30 mouse cellular contexts compared by ENCODE assay signal in the genomic region with DNA sequence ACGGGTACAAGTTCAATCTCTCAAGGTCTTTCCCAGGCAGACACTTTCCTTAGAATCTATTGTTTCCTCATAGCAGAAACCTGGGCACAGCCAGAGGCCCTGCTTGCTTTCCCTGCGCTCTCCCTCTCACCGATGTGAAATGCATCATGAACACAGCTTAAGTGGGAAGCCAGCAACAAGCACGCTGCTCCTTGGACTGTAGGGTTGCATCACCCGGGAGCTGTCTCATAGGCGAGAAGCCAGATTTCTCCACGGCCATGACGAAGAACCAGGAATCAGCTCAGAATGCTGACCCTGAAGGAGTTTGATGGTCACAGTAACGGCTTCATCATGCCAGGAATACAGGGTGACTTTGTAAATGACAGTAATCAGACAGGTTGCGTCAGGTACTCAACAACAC. TPM values are rescaled to one million over a fixed set of nuclear protein-coding genes. Genes with fewer than 3 reads are reported as not detected.
DNase-seq lines count a peak whose midpoint lies in the region; ATAC-seq lines count a peak whose summit lies in the region.
"Had no signal": no experiment of that assay in that cellular context is flagged by ENCODE, and none has a peak within 500 bp of the region (broad histone marks: within the 10 kb centered on the region; RNA-seq: fewer than 3 reads in every experiment).

No protein-coding gene starts in this region.

- no peaks in the 10 kb centered on the region for H3K4me1 ChIP-seq in forebrain, embryonic 11.5 days (replicated peaks; ENCODE audit: control insufficient read depth, insufficient read depth, low read length)
- no peaks in the 10 kb centered on the region for H3K4me1 ChIP-seq in forebrain, embryonic 14.5 days (ENCODE audit: control insufficient read depth, insufficient read depth, low read length)
- H3K4me1 ChIP-seq in liver, embryonic 11.5 days (replicated peaks; ENCODE audit: control insufficient read depth, insufficient read depth, low read length) = no peaks in the 10 kb centered on the region
- H3K4me1 ChIP-seq: embryonic facial prominence, embryonic 13.5 days; forebrain, embryonic 10.5 days; hindbrain, embryonic 12.5 days; liver, embryonic 13.5 days; stomach, embryonic 15.5 days had no signal

- H3K27me3 ChIP-seq in forebrain, embryonic 11.5 days (ENCODE audit: control insufficient read depth, insufficient read depth, low read length) = no peaks in the 10 kb centered on the region
- no peaks in the 10 kb centered on the region for H3K27me3 ChIP-seq in forebrain, embryonic 14.5 days (replicated peaks; ENCODE audit: control insufficient read depth, insufficient read depth, low read length)
- no peaks in the 10 kb centered on the region for H3K27me3 ChIP-seq in liver, embryonic 11.5 days (replicated peaks; ENCODE audit: control insufficient read depth, insufficient read depth, low read length)
- H3K27me3 ChIP-seq: embryonic facial prominence, embryonic 13.5 days; hindbrain, embryonic 12.5 days; liver, embryonic 13.5 days; stomach, embryonic 15.5 days had no signal

- peaks cover 16% of the 10 kb centered on the region; the same call in 1 of the 2 replicates for H3K36me3 ChIP-seq in forebrain, embryonic 11.5 days (ENCODE audit: control insufficient read depth, insufficient read depth, low read length)
- H3K36me3 ChIP-seq in forebrain, embryonic 14.5 days (ENCODE audit: control insufficient read depth, insufficient read depth, low read length) = peaks cover 50% of the 10 kb centered on the region
- H3K36me3 ChIP-seq in liver, embryonic 11.5 days (ENCODE audit: control insufficient read depth, insufficient read depth, low read length) = peaks cover 29% of the 10 kb centered on the region

- no peak for ATAC-seq in forebrain, embryonic 11.5 days (replicated peaks; ENCODE audit: low FRiP score)
- no peak for ATAC-seq in forebrain, embryonic 14.5 days
- ATAC-seq in liver, embryonic 11.5 days (replicated peaks; ENCODE audit: low FRiP score) = no peak
- ATAC-seq: forebrain, postnatal 0 days; hindbrain, postnatal 0 days; intestine, embryonic 16.5 days; midbrain, embryonic 16.5 days had no signal

- DNase-seq in forebrain, embryonic 11.5 days (ENCODE audit: low spot score) = peak; percentile 34
- DNase-seq in forebrain, embryonic 14.5 days (ENCODE audit: low spot score) = no peak
- peak; percentile 19 for DNase-seq in lung, postnatal 10 days
- DNase-seq in lung, postnatal 4 days = no peak
- peak; percentile 81 for DNase-seq in adrenal gland, adult 2 months
- peak; percentile 58 to 69 for DNase-seq in adrenal gland, postnatal 36 days
- no peak for DNase-seq in liver, embryonic 11.5 days (ENCODE audit: low spot score)
- no peak for DNase-seq in yolk sac, embryonic 10.5 days (ENCODE audit: low spot score)
- DNase-seq: cerebellum, adult 11-12 months; cerebellum, postnatal 10 days; forebrain, postnatal 0 days; gastrocnemius, postnatal 10 days; kidney, postnatal 14 days; liver, embryonic 13.5 days; lung, adult 18-20 months; retina, postnatal 1 day; right cerebral cortex, postnatal 14 days; thymus, postnatal 14 days had no signal

- 96% methylated on average over 10 of the region's 10 CpGs for WGBS in forebrain, embryonic 11.5 days
- 95% methylated on average over 10 of the region's 10 CpGs for WGBS in forebrain, embryonic 14.5 days
- WGBS in liver, embryonic 11.5 days = 91% methylated on average over 10 of the region's 10 CpGs

- H3K27ac ChIP-seq in forebrain, embryonic 11.5 days (ENCODE audit: low read depth, low read length) = no peak overlapping the region
- no peak overlapping the region for H3K27ac ChIP-seq in forebrain, embryonic 14.5 days (ENCODE audit: low read depth, low read length)
- H3K27ac ChIP-seq in liver, embryonic 11.5 days (ENCODE audit: low read depth, low read length) = no peak overlapping the region
- H3K27ac ChIP-seq: embryonic facial prominence, embryonic 13.5 days; forebrain, embryonic 10.5 days; hindbrain, embryonic 12.5 days; hindbrain, postnatal 0 days; liver, embryonic 13.5 days; stomach, embryonic 15.5 days had no signal

- no peak overlapping the region for H3K4me3 ChIP-seq in forebrain, embryonic 11.5 days (ENCODE audit: low read depth, low read length)
- no peak overlapping the region for H3K4me3 ChIP-seq in forebrain, embryonic 14.5 days (ENCODE audit: low read depth, low read length)
- H3K4me3 ChIP-seq in liver, embryonic 11.5 days (ENCODE audit: low read depth, low read length) = no peak overlapping the region
- H3K4me3 ChIP-seq: embryonic facial prominence, embryonic 13.5 days; forebrain, embryonic 10.5 days; hindbrain, embryonic 12.5 days; liver, embryonic 13.5 days; stomach, embryonic 15.5 days had no signal

- no peak overlapping the region for H3K9ac ChIP-seq in forebrain, embryonic 11.5 days (ENCODE audit: low read length)
- no peak overlapping the region for H3K9ac ChIP-seq in forebrain, embryonic 14.5 days (ENCODE audit: low read length)
- no peak overlapping the region for H3K9ac ChIP-seq in liver, embryonic 11.5 days (ENCODE audit: low read depth, low read length)
- H3K9ac ChIP-seq: embryonic facial prominence, embryonic 13.5 days; forebrain, postnatal 0 days; hindbrain, embryonic 12.5 days; liver, embryonic 13.5 days; stomach, embryonic 15.5 days had no signal

- no peaks in the 10 kb centered on the region for H3K9me3 ChIP-seq in forebrain, embryonic 11.5 days (ENCODE audit: control insufficient read depth, low read length)
- H3K9me3 ChIP-seq in forebrain, embryonic 14.5 days (replicated peaks; ENCODE audit: control insufficient read depth, low read length) = no peaks in the 10 kb centered on the region
- H3K9me3 ChIP-seq in liver, embryonic 11.5 days (ENCODE audit: control insufficient read depth, low read length) = no peaks in the 10 kb centered on the region
- H3K9me3 ChIP-seq: embryonic facial prominence, embryonic 13.5 days; forebrain, embryonic 10.5 days; G1E; hindbrain, embryonic 12.5 days; liver, embryonic 13.5 days; stomach, embryonic 15.5 days had no signal

- no peak overlapping the region for H3K4me2 ChIP-seq in forebrain, embryonic 11.5 days (ENCODE audit: low read depth, low read length, severe bottlenecking)
- no peak overlapping the region for H3K4me2 ChIP-seq in forebrain, embryonic 14.5 days (ENCODE audit: low read length)
- no peak overlapping the region for H3K4me2 ChIP-seq in liver, embryonic 11.5 days
- H3K4me2 ChIP-seq: embryonic facial prominence, embryonic 13.5 days; hindbrain, embryonic 12.5 days; liver, embryonic 13.5 days; midbrain, embryonic 11.5 days; stomach, embryonic 15.5 days had no signal

RNA-seq across cellular contexts. Expression of a gene that starts 19.1 kb away (rescaled TPM):
- polyA plus RNA-seq in forebrain, embryonic 11.5 days (2014; fragmentation: Nextera tagmentation; extraction: Ambion mirVana) = 0.90 and 2.0 TPM in 2 replicates
- polyA plus RNA-seq in forebrain, embryonic 14.5 days (2014; fragmentation: Nextera tagmentation; extraction: Ambion mirVana) = 3.5 and 3.8 TPM in 2 replicates
- 10 to 100 TPM in 1 of 2 experiments, 1 to 10 TPM in 1; 3.1 to 28.4 TPM for total RNA-seq in adrenal gland, adult 2 months (2021)
- 12.8 and 21.4 TPM in 2 replicates for polyA plus RNA-seq in adrenal gland, adult 2 months (2012; rRNA removed)
- total RNA-seq in adrenal gland, postnatal 36 days (2021) = 1 to 10 TPM; 4.6 to 9.3 TPM
- polyA plus RNA-seq in liver, embryonic 11.5 days (2014; fragmentation: Nextera tagmentation; extraction: Ambion mirVana) = 2.9 and 3.2 TPM in 2 replicates
- total RNA-seq: common myeloid progenitor, adult 5-6 weeks; G1E; granulocyte monocyte progenitor cell, adult 5-6 weeks had no signal
- polyA plus RNA-seq: G1E had no signal

RNA-seq across cellular contexts. Expression of a gene that starts 44.5 kb away (rescaled TPM):
- polyA plus RNA-seq in forebrain, embryonic 11.5 days (2014; fragmentation: Nextera tagmentation; extraction: Ambion mirVana) = 2.8 and 3.7 TPM in 2 replicates
- 2.9 and 3.8 TPM in 2 replicates for polyA plus RNA-seq in forebrain, embryonic 14.5 days (2014; fragmentation: Nextera tagmentation; extraction: Ambion mirVana)
- total RNA-seq in adrenal gland, adult 2 months (2021) = 1 to 10 TPM; 5.8 to 9.8 TPM
- 14.9 and 16.0 TPM in 2 replicates for polyA plus RNA-seq in adrenal gland, adult 2 months (2012; rRNA removed)
- total RNA-seq in adrenal gland, postnatal 36 days (2021) = 10 to 100 TPM in 1 of 2 experiments, 1 to 10 TPM in 1; 7.2 to 10.6 TPM
- 5.3 and 5.9 TPM in 2 replicates for polyA plus RNA-seq in liver, embryonic 11.5 days (2014; fragmentation: Nextera tagmentation; extraction: Ambion mirVana)
- total RNA-seq: common myeloid progenitor, adult 5-6 weeks; granulocyte monocyte progenitor cell, adult 5-6 weeks; neutrophil, adult 5-6 weeks had no signal

Comparison
In these comparisons a context has a peak if more than half of its experiments do, and no peak if none do; other contexts are left out.
1. DNase-seq: peak in forebrain, embryonic 11.5 days (single experiment), lung, postnatal 10 days (single experiment), adrenal gland, adult 2 months (single experiment) and adrenal gland, postnatal 36 days (2 of 2); none in forebrain, embryonic 14.5 days (single experiment), lung, postnatal 4 days (0 of 2), liver, embryonic 11.5 days (single experiment) and yolk sac, embryonic 10.5 days (single experiment).